ENCODE assay signal across 13 mouse cellular contexts in genomic region chr9:45261466-45261865, GRCm38 (mm10). TPM values are rescaled to one million over a fixed set of nuclear protein-coding genes. Genes with fewer than 3 reads are reported as not detected.
DNase-seq lines count a peak whose midpoint lies in the region; ATAC-seq lines count a peak whose summit lies in the region.
"Had no signal": no experiment of that assay in that cellular context is flagged by ENCODE, and none has a peak within 500 bp of the region (broad histone marks: within the 10 kb centered on the region; RNA-seq: fewer than 3 reads in every experiment).

No protein-coding gene starts in this region.

- H3K4me3 ChIP-seq in kidney, embryonic 14.5 days (ENCODE audit: low read length) = no peak overlapping the region
- H3K4me3 ChIP-seq: embryonic facial prominence, embryonic 12.5 days; limb, embryonic 13.5 days; neural tube, embryonic 15.5 days; stomach, embryonic 15.5 days had no signal

- H3K27me3 ChIP-seq in kidney, embryonic 14.5 days (ENCODE audit: control insufficient read depth, insufficient read depth, low read length) = no peaks in the 10 kb centered on the region
- H3K27me3 ChIP-seq: embryonic facial prominence, embryonic 12.5 days; limb, embryonic 13.5 days; stomach, embryonic 15.5 days had no signal

- no peaks in the 10 kb centered on the region for H3K9me3 ChIP-seq in kidney, embryonic 14.5 days (ENCODE audit: control insufficient read depth, low read length)
- H3K9me3 ChIP-seq: embryonic facial prominence, embryonic 12.5 days; limb, embryonic 13.5 days; neural tube, embryonic 15.5 days; stomach, embryonic 15.5 days had no signal

- no peak overlapping the region for H3K9ac ChIP-seq in kidney, embryonic 14.5 days (ENCODE audit: low read depth, low read length)
- H3K9ac ChIP-seq: embryonic facial prominence, embryonic 12.5 days; limb, embryonic 13.5 days; neural tube, embryonic 15.5 days; stomach, embryonic 15.5 days had no signal

- H3K4me1 ChIP-seq in kidney, embryonic 14.5 days (ENCODE audit: control insufficient read depth, insufficient read depth, low read length) = no peaks in the 10 kb centered on the region
- H3K4me1 ChIP-seq: embryonic facial prominence, embryonic 12.5 days; limb, embryonic 13.5 days; stomach, embryonic 15.5 days had no signal

- no peak overlapping the region for H3K27ac ChIP-seq in kidney, embryonic 14.5 days (ENCODE audit: low read depth, low read length)
- H3K27ac ChIP-seq: embryonic facial prominence, embryonic 12.5 days; limb, embryonic 13.5 days; neural tube, embryonic 15.5 days; stomach, embryonic 15.5 days had no signal

- WGBS in kidney, embryonic 14.5 days = 67% methylated on average over 4 of the region's 4 CpGs

- peak; percentile 61 for DNase-seq in kidney, adult 18-20 months
- DNase-seq in adrenal gland, adult 2 months = peak; percentile 88
- peak; percentile 90 to 93 for DNase-seq in cerebellum, adult 18-20 months
- peak; percentile 72 for DNase-seq in kidney, postnatal 10 days
- DNase-seq in spleen, postnatal 4 days (ENCODE audit: low spot score in 2 of 2) = no peak
- no peak for DNase-seq in frontal cortex, postnatal 25 days (ENCODE audit: low spot score in 2 of 2)
- DNase-seq in lung, postnatal 4 days = no peak

- H3K36me3 ChIP-seq in kidney, embryonic 14.5 days (ENCODE audit: control insufficient read depth, insufficient read depth, low read length) = no peaks in the 10 kb centered on the region
- H3K36me3 ChIP-seq: embryonic facial prominence, embryonic 12.5 days; limb, embryonic 13.5 days; neural tube, embryonic 15.5 days; stomach, embryonic 15.5 days had no signal

- no peak for ATAC-seq in kidney, embryonic 14.5 days (ENCODE audit: low FRiP score, low TSS enrichment)

- no peak overlapping the region for H3K4me2 ChIP-seq in kidney, embryonic 14.5 days (replicated peaks; ENCODE audit: low read depth, low read length)
- H3K4me2 ChIP-seq: embryonic facial prominence, embryonic 12.5 days; limb, embryonic 13.5 days; neural tube, embryonic 15.5 days; stomach, embryonic 15.5 days had no signal

RNA-seq across cellular contexts. Expression of gene Il10ra, which starts 7.5 kb away (rescaled TPM):
- 0.31 and 0.97 TPM in 2 replicates for polyA plus RNA-seq in kidney, embryonic 14.5 days (2014; fragmentation: Nextera tagmentation; extraction: Ambion mirVana)
- total RNA-seq in adrenal gland, adult 2 months (2021) = 1 to 10 TPM; 2.3 to 3.7 TPM
- 3.1 and 3.6 TPM in 2 replicates for polyA plus RNA-seq in adrenal gland, adult 2 months (2012; rRNA removed)

RNA-seq across cellular contexts. Expression of gene Tmprss13, which starts 57.4 kb away (rescaled TPM):
- polyA plus RNA-seq in kidney, embryonic 14.5 days (2014; fragmentation: Nextera tagmentation; extraction: Ambion mirVana) = 0.06 and 0.08 TPM in 2 replicates
- under 1 TPM; 0.26 to 0.73 TPM for total RNA-seq in adrenal gland, adult 2 months (2021)
- 0.15 and 0.31 TPM in 2 replicates for polyA plus RNA-seq in adrenal gland, adult 2 months (2012; rRNA removed)

RNA-seq across cellular contexts. Expression of gene Tmprss4, which starts 57.6 kb away (rescaled TPM):
- 0.26 and 1.1 TPM in 2 replicates for polyA plus RNA-seq in kidney, embryonic 14.5 days (2014; fragmentation: Nextera tagmentation; extraction: Ambion mirVana)
- not detected for total RNA-seq in adrenal gland, adult 2 months (2021)
- polyA plus RNA-seq in adrenal gland, adult 2 months (2012; rRNA removed) = not detected in 2 replicates
- total RNA-seq: gastrocnemius, postnatal 36 days had no signal
- polyA plus RNA-seq: neural tube, embryonic 15.5 days had no signal

Comparison
In these comparisons a context has a peak if more than half of its experiments do, and no peak if none do; other contexts are left out.
1. DNase-seq: peak in kidney, adult 18-20 months (single experiment), adrenal gland, adult 2 months (single experiment), cerebellum, adult 18-20 months (2 of 2) and kidney, postnatal 10 days (single experiment); none in spleen, postnatal 4 days (0 of 2), frontal cortex, postnatal 25 days (0 of 2) and lung, postnatal 4 days (0 of 2).